Mouse (Mus musculus): ENCODE measurements around the gene Ddx18.

Ddx18 gene

GRCm38 (mm10) chr1:121527600-121528398 is 40.0 kb downstream of the Ddx18 start:
- in situ Hi-C loops (cut with MboI, MseI): no loop called here

- in situ Hi-C loops (cut with MboI, MseI): no loop called here
These were observed 40.7 kb downstream of the Ddx18 start for GRCm38 (mm10) chr1:121527061-121527460.

- in situ Hi-C loops (cut with MboI, MseI): no loop called here
These were observed 49.2 kb downstream of the Ddx18 start for GRCm38 (mm10) chr1:121518609-121519008.

- in situ Hi-C loops (cut with MboI, MseI): no loop called here
These were observed 55.8 kb downstream of the Ddx18 start for GRCm38 (mm10) chr1:121511966-121512365.

GRCm38 (mm10) chr1:121511186-121511585 is 56.6 kb downstream of the Ddx18 start:
- in situ Hi-C loops (cut with MboI, MseI): no loop called here

GRCm38 (mm10) chr1:121510420-121511140 is 57.2 kb downstream of the Ddx18 start:
- in situ Hi-C loops (cut with MboI, MseI): no loop called here

- in situ Hi-C loops (cut with MboI, MseI): no loop called here
These were observed 59.1 kb downstream of the Ddx18 start for GRCm38 (mm10) chr1:121508729-121509128.

Measured in T-helper 2 cell (primary cell).